Mouse (Mus musculus) G1E (cell line): ENCODE measurements around the gene P2ry6. TPM values are rescaled to one million over a fixed set of nuclear protein-coding genes. Genes with fewer than 3 reads are reported as not detected.

Experiments used
- ATAC-seq: 2 replicates; pipeline ENCODE4 v1.8.0; 2016; ENCODE audit warnings: mild to moderate bottlenecking; ENCODE audit not compliant: insufficient number of reproducible peaks, poor library complexity, low FRiP score, severe bottlenecking; ENCODE audit errors: extremely low read depth
- DNase-seq: peaks from one replicate; pipeline ENCODE4 v3.0.0; 2012; ENCODE audit warnings: low spot score
- H3K27me3 ChIP-seq: 2 replicates; pipeline ENCODE4 v1.6.1; 2012; ENCODE audit warnings: mild to moderate bottlenecking, low read length, inconsistent platforms; ENCODE audit not compliant: insufficient read depth
- H3K36me3 ChIP-seq: replicated peaks from 2 replicates; pipeline ENCODE3; 2012; ENCODE audit warnings: mild to moderate bottlenecking, inconsistent platforms
- H3K4me1 ChIP-seq: 2 replicates; pipeline ENCODE4 v1.6.1; 2012; ENCODE audit warnings: low read depth, low read length, inconsistent platforms, mixed read lengths; ENCODE audit not compliant: insufficient read depth
- H3K4me3 ChIP-seq: 2 replicates; pipeline ENCODE4 v1.5.1; 2012; ENCODE audit warnings: low read depth, mild to moderate bottlenecking, inconsistent platforms, low read length, moderate library complexity, mixed read lengths
- H3K9me3 ChIP-seq: replicated peaks from 2 replicates; pipeline ENCODE4 v1.6.1; 2012; ENCODE audit warnings: inconsistent platforms
- CTCF ChIP-seq: IDR thresholded peaks from 2 replicates; pipeline ENCODE4 v1.5.1; 2012; ENCODE audit warnings: low read depth, low read length, inconsistent platforms, mixed read lengths
- GATA1 ChIP-seq: IDR thresholded peaks from 2 replicates; pipeline ENCODE4 v1.6.1; 2012; ENCODE audit warnings: borderline replicate concordance, low read length, inconsistent platforms, mixed read lengths
- GATA2 ChIP-seq: IDR thresholded peaks from 2 replicates; pipeline ENCODE4 v1.6.1; 2012; ENCODE audit warnings: low read depth, low read length, inconsistent platforms, borderline replicate concordance
- POLR2AphosphoS5 ChIP-seq: IDR thresholded peaks from 2 replicates; pipeline ENCODE4 v1.6.1; 2012; ENCODE audit warnings: low read depth, low read length, inconsistent platforms; ENCODE audit not compliant: insufficient replicate concordance
- TAL1 ChIP-seq: conservative IDR thresholded peaks from 2 replicates; pipeline ENCODE4 v1.6.1; 2012; ENCODE audit warnings: low read depth, low read length, inconsistent platforms, mixed read lengths
- polyA plus RNA-seq: library from polyadenylated mRNA; stranded (reverse); fragments of >175 nt; gene quantifications from 2 replicates; pipeline ENCODE4 v1.2.3, GENCODE M21; 2012
- total RNA-seq, 2 experiments: library from RNA; stranded (forward) in 1 of 2; stranded (reverse) in 1 of 2; fragments of 200-1000 nt in 1 of 2; fragments of >200 nt in 1 of 2; fragmentation: Nextera tagmentation in 1 of 2; gene quantifications; 2 replicates each; pipeline ENCODE4 v1.2.3; 2014 to 2017

P2ry6 gene
- total and polyA plus RNA-seq, 3 experiments, result 0.02 to 0.27 TPM; not detected in 1

GRCm38 (mm10) chr7:100917751-100918150 is 56.7 kb downstream of the P2ry6 start:
- Histone ChIP-seq H3K4me3 (no peak overlapping the region), H3K27me3 (peaks cover 52% of the 10 kb centered on the region), H3K9me3 (no peaks in the 10 kb centered on the region), H3K4me1 (no peaks in the 10 kb centered on the region; the same call in 1 of the 2 replicates), H3K36me3 (no peaks in the 10 kb centered on the region)
- ATAC-seq (no peak), DNase-seq (no peak)
- TF ChIP-seq GATA2 (no peak), POLR2AphosphoS5 (no peak), TAL1 (no peak), CTCF (no peak), GATA1 (no peak)

GRCm38 (mm10) chr7:100916526-100916925 is 57.9 kb downstream of the P2ry6 start:
- ATAC-seq, result no peak
- no peak for DNase-seq
- no peaks in the 10 kb centered on the region; the same call in 1 of the 2 replicates for H3K4me1 ChIP-seq
- TF ChIP-seq GATA1, result no peak
- TF ChIP-seq GATA2, result no peak
- TF ChIP-seq TAL1, result no peak
- TF ChIP-seq POLR2AphosphoS5, result no peak
- TF ChIP-seq CTCF, result no peak
- no peaks in the 10 kb centered on the region for H3K36me3 ChIP-seq
- H3K4me3 ChIP-seq, result no peak overlapping the region
- peaks cover 48% of the 10 kb centered on the region for H3K27me3 ChIP-seq
- H3K9me3 ChIP-seq, result no peaks in the 10 kb centered on the region

- no peak for DNase-seq
- no peak for TF ChIP-seq POLR2AphosphoS5
- TF ChIP-seq TAL1, result no peak
- no peak for TF ChIP-seq GATA2
- Histone ChIP-seq H3K4me3 (no peak overlapping the region), H3K4me1 (no peaks in the 10 kb centered on the region; the same call in 1 of the 2 replicates), H3K9me3 (no peaks in the 10 kb centered on the region), H3K27me3 (peaks cover 45% of the 10 kb centered on the region), H3K36me3 (no peaks in the 10 kb centered on the region)
- ATAC-seq, result no peak
Measured at GRCm38 (mm10) chr7:100915204-100915603, 59.2 kb downstream of the P2ry6 start.

GRCm38 (mm10) chr7:100911791-100912190 is 62.7 kb downstream of the P2ry6 start:
- DNase-seq, result no peak
- Histone ChIP-seq H3K27me3 (peaks cover 26% of the 10 kb centered on the region), H3K4me3 (no peak overlapping the region), H3K36me3 (no peaks in the 10 kb centered on the region), H3K9me3 (no peaks in the 10 kb centered on the region), H3K4me1 (no peaks in the 10 kb centered on the region)
- no peak for ATAC-seq
- TF ChIP-seq GATA1 (no peak), CTCF (no peak), POLR2AphosphoS5 (no peak), TAL1 (no peak), GATA2 (no peak)

GRCm38 (mm10) chr7:100911246-100911770 is 63.1 kb downstream of the P2ry6 start:
- DNase-seq, result no peak
- no peaks in the 10 kb centered on the region for H3K9me3 ChIP-seq
- H3K36me3 ChIP-seq, result no peaks in the 10 kb centered on the region
- peaks cover 23% of the 10 kb centered on the region for H3K27me3 ChIP-seq
- H3K4me3 ChIP-seq, result no peak overlapping the region
- H3K4me1 ChIP-seq, result no peaks in the 10 kb centered on the region
- no peak for ATAC-seq
- TF ChIP-seq GATA2, result no peak
- no peak for TF ChIP-seq POLR2AphosphoS5
- TF ChIP-seq CTCF, result no peak
- no peak for TF ChIP-seq GATA1
- TF ChIP-seq TAL1, result no peak

GRCm38 (mm10) chr7:100908567-100908966 is 65.9 kb downstream of the P2ry6 start:
- no peak for TF ChIP-seq TAL1
- TF ChIP-seq GATA2, result no peak
- no peak for TF ChIP-seq POLR2AphosphoS5
- TF ChIP-seq CTCF, result no peak
- no peak for TF ChIP-seq GATA1
- H3K4me3 ChIP-seq, result no peak overlapping the region
- H3K4me1 ChIP-seq, result no peaks in the 10 kb centered on the region
- DNase-seq (no peak), ATAC-seq (no peak)
- H3K27me3 ChIP-seq, result peaks cover 19% of the 10 kb centered on the region
- no peaks in the 10 kb centered on the region for H3K9me3 ChIP-seq
- no peaks in the 10 kb centered on the region for H3K36me3 ChIP-seq

- H3K27me3 ChIP-seq, result peaks cover 16% of the 10 kb centered on the region
- DNase-seq, result no peak
Measured at GRCm38 (mm10) chr7:100908061-100908460, 66.4 kb downstream of the P2ry6 start.

More at GRCm38 (mm10) chr7:100908061-100908460, 66.4 kb downstream of the P2ry6 start:
- Histone ChIP-seq H3K4me1 (no peaks in the 10 kb centered on the region), H3K36me3 (no peaks in the 10 kb centered on the region), H3K4me3 (no peak overlapping the region), H3K9me3 (no peaks in the 10 kb centered on the region)
- ATAC-seq, result no peak
- no peak for TF ChIP-seq POLR2AphosphoS5
- no peak for TF ChIP-seq TAL1
- TF ChIP-seq CTCF, result no peak
- TF ChIP-seq GATA2, result no peak
- TF ChIP-seq GATA1, result no peak
